Mouse (Mus musculus): Measurements from ENCODE around the gene Sh3gl1.

Sh3gl1 gene

GRCm38 (mm10) chr17:55999794-56000499 is 36.5 kb downstream of the Sh3gl1 start:
- DNase-seq (ENCODE audit: low spot score in 2 of 2) = no peak

- no peak for DNase-seq (ENCODE audit: low spot score in 2 of 2)
Observed at GRCm38 (mm10) chr17:55996007-55996406, 40.4 kb downstream of the Sh3gl1 start.

- no peak for DNase-seq (ENCODE audit: low spot score in 2 of 2)
Observed at GRCm38 (mm10) chr17:55990278-55990898, 46.0 kb downstream of the Sh3gl1 start.

- peak; percentile 80 to 81 for DNase-seq (ENCODE audit: low spot score in 2 of 2)
Observed at GRCm38 (mm10) chr17:55986030-55986961, 50.1 kb downstream of the Sh3gl1 start, which contains the start of gene Fsd1. Gene Fsd1 (plus strand): TSS chr17:55986509.

- DNase-seq (ENCODE audit: low spot score in 2 of 2) = no peak
Observed at GRCm38 (mm10) chr17:55977301-55977700, 59.1 kb downstream of the Sh3gl1 start.

- DNase-seq (ENCODE audit: low spot score in 2 of 2) = peak in 1 of 2 experiments; percentile 64
Observed at GRCm38 (mm10) chr17:55976255-55976862, 60.1 kb downstream of the Sh3gl1 start.

GRCm38 (mm10) chr17:55971453-55971852 is 65.0 kb downstream of the Sh3gl1 start:
- no peak for DNase-seq (ENCODE audit: low spot score in 2 of 2)

- DNase-seq (ENCODE audit: low spot score in 2 of 2) = no peak
Observed at GRCm38 (mm10) chr17:55969966-55970891, 66.2 kb downstream of the Sh3gl1 start, which contains the start of gene Shd. Gene Shd (plus strand): TSS chr17:55970467.

- no peak for DNase-seq (ENCODE audit: low spot score in 2 of 2)
Observed at GRCm38 (mm10) chr17:55969560-55969959, 66.9 kb downstream of the Sh3gl1 start.

- no peak for DNase-seq (ENCODE audit: low spot score in 2 of 2)
Observed at GRCm38 (mm10) chr17:55968210-55968609, 68.2 kb downstream of the Sh3gl1 start.

GRCm38 (mm10) chr17:55967186-55967585 is 69.2 kb downstream of the Sh3gl1 start:
- no peak for DNase-seq (ENCODE audit: low spot score in 2 of 2)

Data from right cerebral cortex, postnatal 36 days (tissue).